Mouse (Mus musculus): ENCODE data around the gene Anks1. TPM values are rescaled to one million over a fixed set of nuclear protein-coding genes. Genes with fewer than 3 reads are reported as not detected.

The Anks1 gene
- 9.1 and 28.9 TPM in 2 replicates for polyA plus RNA-seq (2011; ENCODE audit: insufficient read depth, insufficient read length, low replicate concordance, missing spikeins)

- H3K4me3 ChIP-seq (replicated peaks; ENCODE audit: control insufficient read depth, low read depth, low read length) = peak within 1 kb of the TSS; percentile 85
- H3K27ac ChIP-seq (ENCODE audit: control insufficient read depth, insufficient read depth, low read depth, low read length, poor library complexity) = peak within 1 kb of the TSS; percentile 91
- H3K4me1 ChIP-seq (ENCODE audit: control insufficient read depth, insufficient read depth, low read length) = peaks cover 4% of the 10 kb centered on the region; the same call in 1 of the 2 replicates
- under 1% methylated on average over 78 of the region's 78 CpGs for WGBS
- TF ChIP-seq CTCF (IDR thresholded peaks at IDR 0.05; ENCODE audit: control insufficient read depth, insufficient read depth, low read length) = no peak
- TF ChIP-seq POLR2A (IDR thresholded peaks at IDR 0.05; ENCODE audit: borderline replicate concordance, control insufficient read depth, low read depth, low read length) = no peak; the same call in 1 of the 2 replicates
Observed at GRCm38 (mm10) chr17:27908888-27909621, at the start of gene Anks1. Gene Anks1 (plus strand): TSS chr17:27909306.

GRCm38 (mm10) chr17:27865461-27865860 lies 43.6 kb upstream of the Anks1 start:
- Histone ChIP-seq H3K4me3 (replicated peaks; ENCODE audit: control insufficient read depth, low read depth, low read length) (no peak overlapping the region), H3K4me1 (ENCODE audit: control insufficient read depth, insufficient read depth, low read length) (peaks cover 2% of the 10 kb centered on the region; the same call in 1 of the 2 replicates), H3K27ac (ENCODE audit: control insufficient read depth, insufficient read depth, low read depth, low read length, poor library complexity) (no peak overlapping the region)
- 90% methylated on average over 2 of the region's 2 CpGs for WGBS
- TF ChIP-seq POLR2A (IDR thresholded peaks at IDR 0.05; ENCODE audit: borderline replicate concordance, control insufficient read depth, low read depth, low read length) (no peak), CTCF (IDR thresholded peaks at IDR 0.05; ENCODE audit: control insufficient read depth, insufficient read depth, low read length) (no peak)

- no peak for TF ChIP-seq CTCF (IDR thresholded peaks at IDR 0.05; ENCODE audit: control insufficient read depth, insufficient read depth, low read length)
- TF ChIP-seq POLR2A (IDR thresholded peaks at IDR 0.05; ENCODE audit: borderline replicate concordance, control insufficient read depth, low read depth, low read length) = no peak
- Histone ChIP-seq H3K27ac (ENCODE audit: control insufficient read depth, insufficient read depth, low read depth, low read length, poor library complexity) (no peak overlapping the region), H3K4me3 (replicated peaks; ENCODE audit: control insufficient read depth, low read depth, low read length) (no peak overlapping the region), H3K4me1 (ENCODE audit: control insufficient read depth, insufficient read depth, low read length) (peaks cover 2% of the 10 kb centered on the region; the same call in 1 of the 2 replicates)
- WGBS = 79% methylated on average over 4 of the region's 4 CpGs
Observed at GRCm38 (mm10) chr17:27866737-27867136, 42.4 kb upstream of the Anks1 start.

- no peak overlapping the region for H3K4me3 ChIP-seq (replicated peaks; ENCODE audit: control insufficient read depth, low read depth, low read length)
- H3K27ac ChIP-seq (ENCODE audit: control insufficient read depth, insufficient read depth, low read depth, low read length, poor library complexity) = no peak overlapping the region
- H3K4me1 ChIP-seq (ENCODE audit: control insufficient read depth, insufficient read depth, low read length) = peaks cover 2% of the 10 kb centered on the region
- WGBS = 81% methylated on average over 3 of the region's 3 CpGs
- no peak for TF ChIP-seq CTCF (IDR thresholded peaks at IDR 0.05; ENCODE audit: control insufficient read depth, insufficient read depth, low read length)
- TF ChIP-seq POLR2A (IDR thresholded peaks at IDR 0.05; ENCODE audit: borderline replicate concordance, control insufficient read depth, low read depth, low read length) = no peak
Observed at GRCm38 (mm10) chr17:27871851-27872250, 37.3 kb upstream of the Anks1 start.

GRCm38 (mm10) chr17:27873583-27873982 lies 35.5 kb upstream of the Anks1 start:
- Histone ChIP-seq H3K4me3 (replicated peaks; ENCODE audit: control insufficient read depth, low read depth, low read length) (no peak overlapping the region), H3K27ac (ENCODE audit: control insufficient read depth, insufficient read depth, low read depth, low read length, poor library complexity) (no peak overlapping the region), H3K4me1 (ENCODE audit: control insufficient read depth, insufficient read depth, low read length) (peaks cover 2% of the 10 kb centered on the region)
- WGBS = 79% methylated on average over 3 of the region's 3 CpGs
- TF ChIP-seq POLR2A (IDR thresholded peaks at IDR 0.05; ENCODE audit: borderline replicate concordance, control insufficient read depth, low read depth, low read length) (no peak), CTCF (IDR thresholded peaks at IDR 0.05; ENCODE audit: control insufficient read depth, insufficient read depth, low read length) (no peak)

- Histone ChIP-seq H3K4me3 (replicated peaks; ENCODE audit: control insufficient read depth, low read depth, low read length) (no peak overlapping the region), H3K27ac (ENCODE audit: control insufficient read depth, insufficient read depth, low read depth, low read length, poor library complexity) (no peak overlapping the region), H3K4me1 (ENCODE audit: control insufficient read depth, insufficient read depth, low read length) (peaks cover 2% of the 10 kb centered on the region)
- 44% methylated on average over 5 of the region's 5 CpGs for WGBS
- no peak for TF ChIP-seq POLR2A (IDR thresholded peaks at IDR 0.05; ENCODE audit: borderline replicate concordance, control insufficient read depth, low read depth, low read length)
- TF ChIP-seq CTCF (IDR thresholded peaks at IDR 0.05; ENCODE audit: control insufficient read depth, insufficient read depth, low read length) = no peak
Observed at GRCm38 (mm10) chr17:27874510-27874909, 34.6 kb upstream of the Anks1 start.

GRCm38 (mm10) chr17:27881518-27881917 lies 27.6 kb upstream of the Anks1 start:
- 78% methylated on average over 11 of the region's 11 CpGs for WGBS
- Histone ChIP-seq H3K4me3 (replicated peaks; ENCODE audit: control insufficient read depth, low read depth, low read length) (no peak overlapping the region), H3K27ac (ENCODE audit: control insufficient read depth, insufficient read depth, low read depth, low read length, poor library complexity) (no peak overlapping the region), H3K4me1 (ENCODE audit: control insufficient read depth, insufficient read depth, low read length) (no peaks in the 10 kb centered on the region; the same call in 1 of the 2 replicates)
- TF ChIP-seq POLR2A (IDR thresholded peaks at IDR 0.05; ENCODE audit: borderline replicate concordance, control insufficient read depth, low read depth, low read length) (no peak), CTCF (IDR thresholded peaks at IDR 0.05; ENCODE audit: control insufficient read depth, insufficient read depth, low read length) (0 out of 2 replicates have a peak, but pooled peaks have one; percentile 17)

GRCm38 (mm10) chr17:27883129-27883528 lies 26.0 kb upstream of the Anks1 start:
- 70% methylated on average over 8 of the region's 8 CpGs for WGBS
- TF ChIP-seq POLR2A (IDR thresholded peaks at IDR 0.05; ENCODE audit: borderline replicate concordance, control insufficient read depth, low read depth, low read length) = no peak
- no peak for TF ChIP-seq CTCF (IDR thresholded peaks at IDR 0.05; ENCODE audit: control insufficient read depth, insufficient read depth, low read length)
- H3K27ac ChIP-seq (ENCODE audit: control insufficient read depth, insufficient read depth, low read depth, low read length, poor library complexity) = no peak overlapping the region
- H3K4me1 ChIP-seq (ENCODE audit: control insufficient read depth, insufficient read depth, low read length) = no peaks in the 10 kb centered on the region; the same call in 1 of the 2 replicates
- H3K4me3 ChIP-seq (replicated peaks; ENCODE audit: control insufficient read depth, low read depth, low read length) = no peak overlapping the region
